In the genomic region with DNA sequence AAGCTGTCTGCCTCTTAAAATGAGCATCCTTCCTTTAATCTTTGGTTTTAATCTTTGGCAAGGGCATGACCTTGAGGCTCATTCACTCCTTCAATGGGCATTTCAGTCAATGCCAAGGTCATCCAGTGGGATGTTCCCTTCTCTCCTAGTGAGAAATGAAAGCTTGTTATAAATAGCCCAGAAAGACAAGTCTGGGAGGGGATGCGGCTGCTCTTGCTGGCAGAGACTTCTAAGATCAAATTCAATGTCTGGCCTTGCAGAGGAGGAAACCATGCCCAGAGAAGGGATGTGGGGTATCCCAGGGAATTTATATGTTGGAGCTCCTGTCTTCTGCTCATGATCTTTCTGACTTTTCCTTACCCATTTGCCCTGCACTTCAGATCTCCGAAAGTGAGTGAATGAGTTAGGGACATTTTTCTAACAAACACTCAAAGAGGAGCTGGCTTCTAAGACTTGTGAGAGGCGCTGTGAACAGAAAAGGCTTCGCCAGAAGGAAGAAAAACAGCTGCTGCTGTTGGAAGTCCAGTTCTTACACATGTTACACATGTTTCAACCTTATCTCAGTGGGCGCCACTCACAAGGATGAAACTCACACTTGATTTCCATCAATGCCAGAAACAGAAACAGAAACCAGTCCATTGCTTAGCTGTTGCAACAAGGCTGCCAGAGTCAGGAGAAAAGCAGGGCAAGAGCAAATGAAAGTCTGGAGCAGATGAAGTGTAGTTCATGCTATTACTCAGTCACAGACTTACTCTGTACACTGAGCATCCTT, we compare ENCODE assay signal across 13 mouse cellular contexts.
DNase-seq lines count a peak whose midpoint lies in the region; TF ChIP-seq lines count a peak whose summit lies in the region.
"Had no signal": no experiment of that assay in that cellular context is flagged by ENCODE, and none has a peak within 500 bp of the region (broad histone marks: within the 10 kb centered on the region; RNA-seq: fewer than 3 reads in every experiment).

No protein-coding gene starts in this region.

- H3K4me3 ChIP-seq in testis, adult 2 months (ENCODE audit: control insufficient read depth, low read depth, low read length), result no peak overlapping the region
- H3K4me3 ChIP-seq: embryonic facial prominence, embryonic 12.5 days; forebrain, embryonic 10.5 days had no signal

- no peak for TF ChIP-seq CTCF in testis, adult 2 months (IDR thresholded peaks at IDR 0.05; ENCODE audit: control insufficient read depth, insufficient read depth, insufficient replicate concordance, low read depth, low read length)

- peak; percentile 39 for DNase-seq in adrenal gland, adult 8-10 months
- DNase-seq in adrenal gland, adult 18-20 months (ENCODE audit: low spot score in 2 of 2), result no peak
- no peak for DNase-seq in testis, postnatal 10 days (ENCODE audit: low spot score)
- peak; percentile 48 for DNase-seq in lung, postnatal 10 days
- no peak for DNase-seq in right cerebral cortex, adult 18-20 months
- no peak for DNase-seq in left cerebral cortex, adult 18-20 months (ENCODE audit: low spot score in 2 of 2)
- no peak for DNase-seq in embryo, embryonic 11 days
- DNase-seq: cerebellum, postnatal 14 days; right cerebral cortex, postnatal 14 days had no signal

- H3K27ac ChIP-seq in testis, adult 2 months (ENCODE audit: control insufficient read depth, insufficient read depth, low read depth, low read length), result peak overlapping the region; percentile 58
- H3K27ac ChIP-seq: embryonic facial prominence, embryonic 12.5 days; forebrain, embryonic 10.5 days had no signal

- H3K27me3 ChIP-seq in testis, adult 2 months (ENCODE audit: control insufficient read depth, insufficient read depth, low read length), result no peaks in the 10 kb centered on the region
- H3K27me3 ChIP-seq: embryonic facial prominence, embryonic 12.5 days had no signal

- no peak for TF ChIP-seq POLR2A in testis, adult 2 months (IDR thresholded peaks at IDR 0.05; ENCODE audit: control insufficient read depth, low read depth, low read length)

- H3K36me3 ChIP-seq in testis, adult 2 months (ENCODE audit: control insufficient read depth, insufficient read depth, low read length), result no peaks in the 10 kb centered on the region
- H3K36me3 ChIP-seq: embryonic facial prominence, embryonic 12.5 days; forebrain, embryonic 10.5 days; G1E had no signal

- no peaks in the 10 kb centered on the region for H3K4me1 ChIP-seq in testis, adult 2 months (ENCODE audit: control insufficient read depth, insufficient read depth, low read length)
- H3K4me1 ChIP-seq: embryonic facial prominence, embryonic 12.5 days; forebrain, embryonic 10.5 days had no signal

Comparison
In these comparisons a context has a peak if more than half of its experiments do, and no peak if none do; other contexts are left out.
1. DNase-seq: peak in adrenal gland, adult 8-10 months (single experiment) and lung, postnatal 10 days (single experiment); none in adrenal gland, adult 18-20 months (0 of 2), testis, postnatal 10 days (single experiment), right cerebral cortex, adult 18-20 months (single experiment), left cerebral cortex, adult 18-20 months (0 of 2) and embryo, embryonic 11 days (single experiment).